Mouse (Mus musculus) intestine, embryonic 15.5 days (tissue): ENCODE data around the gene Tbk1. TPM values are rescaled to one million over a fixed set of nuclear protein-coding genes. Genes with fewer than 3 reads are reported as not detected.

ENCODE experiments used
- ATAC-seq: fragments of 200-750 bp; cut with Nextera tagmentation; 2 replicates; pipeline ENCODE4 v1.8.0; 2017; ENCODE audit warnings: moderate TSS enrichment, moderate library complexity
- H3K27ac ChIP-seq: fragments of 300-500 bp; sonication (generic); 2 replicates; pipeline ENCODE4 v1.5.1; 2015; ENCODE audit warnings: mild to moderate bottlenecking, inconsistent platforms
- H3K27me3 ChIP-seq: fragments of 300-500 bp; sonication (generic); replicated peaks from 2 replicates; pipeline ENCODE4 v1.6.1; 2015; ENCODE audit warnings: inconsistent platforms
- H3K36me3 ChIP-seq: fragments of 300-500 bp; sonication (generic); 2 replicates; pipeline ENCODE4 v1.6.1; 2015; ENCODE audit warnings: inconsistent platforms
- H3K4me1 ChIP-seq: fragments of 300-500 bp; sonication (generic); replicated peaks from 2 replicates; pipeline ENCODE4 v1.6.1; 2015; ENCODE audit warnings: inconsistent platforms
- H3K4me2 ChIP-seq: fragments of 300-500 bp; sonication (generic); replicated peaks from 2 replicates; pipeline ENCODE4 v1.6.1; 2015; ENCODE audit warnings: mild to moderate bottlenecking, inconsistent platforms
- H3K4me3 ChIP-seq: fragments of 300-500 bp; sonication (generic); replicated peaks from 2 replicates; pipeline ENCODE4 v1.5.1; 2015; ENCODE audit warnings: inconsistent platforms
- H3K9ac ChIP-seq: fragments of 300-500 bp; sonication (generic); 2 replicates; pipeline ENCODE4 v1.6.1; 2015; ENCODE audit warnings: inconsistent platforms
- H3K9me3 ChIP-seq: fragments of 300-500 bp; sonication (generic); 2 replicates; pipeline ENCODE4 v1.6.1; 2016; ENCODE audit warnings: inconsistent platforms
- WGBS: fragments of 180-500 bp; shearing (Covaris S2); methylation state at CpG from one replicate; pipeline ENCODE4 v1.1.7; 2015; 5-methylcytosine and 5-hydroxymethylcytosine counted together
- polyA plus RNA-seq: library from polyadenylated mRNA; unstranded; fragments of >200 nt; fragmentation: Nextera tagmentation; extraction: Ambion mirVana; gene quantifications from 2 replicates; pipeline ENCODE4 v1.2.1, GENCODE M21; 2015

The Tbk1 gene
- polyA plus RNA-seq, 1 experiment from 2014 or later, result 35.1 TPM

DNA sequence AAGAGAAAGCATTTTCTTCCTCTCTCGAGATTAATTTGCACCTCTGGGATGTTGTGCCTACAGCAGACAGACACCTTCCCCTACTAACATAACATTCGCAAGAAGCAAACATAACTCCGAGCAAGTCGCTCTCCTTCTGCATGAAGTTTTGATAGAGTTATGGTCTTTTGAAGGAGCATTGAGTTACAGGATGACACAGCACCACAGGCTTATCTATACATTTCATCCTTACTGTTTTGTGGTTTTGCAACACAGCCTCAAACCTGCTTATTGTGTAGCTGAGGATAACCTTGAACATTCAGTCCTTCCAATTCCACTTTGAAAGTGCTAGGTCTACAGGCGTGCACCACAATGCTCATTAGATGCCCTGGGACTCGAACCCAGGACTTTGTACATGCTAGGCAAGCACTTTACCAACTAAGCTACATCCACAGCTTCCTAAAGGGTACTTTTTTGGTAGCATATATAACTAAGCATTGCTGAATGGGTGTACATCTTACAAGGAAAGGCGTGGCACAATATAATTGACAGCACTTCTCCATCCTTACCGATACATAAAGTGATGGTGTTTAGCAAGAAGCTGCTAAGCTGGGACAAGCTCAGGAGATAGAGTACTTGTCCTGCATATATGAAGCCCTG, 56.1 kb downstream of the Tbk1 start:
- Histone ChIP-seq H3K9me3 (no peaks in the 10 kb centered on the region), H3K36me3 (no peaks in the 10 kb centered on the region), H3K27ac (no peak overlapping the region), H3K9ac (no peak overlapping the region), H3K4me3 (no peak overlapping the region), H3K4me1 (0 out of 2 replicates have a peak, but pooled peaks cover 3% of the 10 kb centered on the region), H3K4me2 (no peak overlapping the region), H3K27me3 (no peaks in the 10 kb centered on the region)
- 86% methylated on average over 8 of the region's 8 CpGs for WGBS
- ATAC-seq, result no peak

- 95% methylated on average over 1 of the region's 1 CpGs for WGBS
- no peaks in the 10 kb centered on the region for H3K27me3 ChIP-seq
- H3K36me3 ChIP-seq, result no peaks in the 10 kb centered on the region
- no peak for ATAC-seq
- H3K9me3 ChIP-seq, result no peaks in the 10 kb centered on the region
- no peak overlapping the region for H3K4me3 ChIP-seq
- no peak overlapping the region for H3K27ac ChIP-seq
- no peak overlapping the region for H3K9ac ChIP-seq
- 0 out of 2 replicates have a peak, but pooled peaks cover 3% of the 10 kb centered on the region for H3K4me1 ChIP-seq
- no peak overlapping the region for H3K4me2 ChIP-seq
These were observed 57.3 kb downstream of the Tbk1 start for GRCm38 (mm10) chr10:121529261-121529660.

DNA sequence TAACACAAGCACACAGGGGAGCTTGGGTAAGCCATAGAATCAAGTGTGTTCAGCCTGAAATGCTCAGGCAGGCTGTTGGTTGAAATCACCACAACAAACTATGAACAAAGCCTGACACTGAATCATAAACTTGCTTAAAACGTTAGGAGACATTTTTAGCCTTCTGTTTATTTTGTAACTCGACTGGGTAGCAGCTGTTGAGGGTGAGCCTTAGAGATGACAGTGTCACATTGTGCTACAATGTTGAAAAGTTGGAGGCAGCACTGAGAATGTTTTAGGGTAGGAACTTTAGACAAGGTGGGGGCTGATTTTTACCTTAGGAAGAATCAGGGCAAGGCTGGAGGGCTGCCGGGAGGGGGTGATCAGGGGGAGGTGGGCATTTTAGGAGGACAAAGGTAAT, 58.1 kb downstream of the Tbk1 start:
- WGBS, result 56% methylated on average over 3 of the region's 3 CpGs
- Histone ChIP-seq H3K27ac (no peak overlapping the region), H3K9ac (no peak overlapping the region), H3K9me3 (no peaks in the 10 kb centered on the region), H3K4me1 (0 out of 2 replicates have a peak, but pooled peaks cover 3% of the 10 kb centered on the region), H3K36me3 (no peaks in the 10 kb centered on the region), H3K4me2 (no peak overlapping the region), H3K4me3 (no peak overlapping the region), H3K27me3 (no peaks in the 10 kb centered on the region)
- no peak for ATAC-seq

DNA sequence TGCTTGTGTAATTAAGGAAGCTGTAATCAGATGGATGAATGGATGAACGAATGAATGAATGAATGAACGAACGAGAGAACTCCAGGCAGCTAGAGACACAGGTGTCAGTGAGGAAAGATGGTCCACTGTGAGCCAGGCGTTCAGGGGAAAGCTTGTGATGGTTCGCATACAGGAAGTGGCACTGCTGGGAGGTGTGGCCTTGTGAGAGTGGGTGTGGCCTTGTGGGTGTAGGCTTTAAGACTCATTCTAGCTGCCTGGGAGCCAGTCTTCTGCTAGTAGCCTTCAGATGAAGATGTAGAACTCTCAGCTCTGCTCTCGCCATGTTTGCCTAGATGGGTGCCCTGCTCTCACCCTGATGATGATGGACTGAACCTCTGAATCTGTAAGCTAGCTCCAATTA, 59.5 kb downstream of the Tbk1 start:
- H3K4me2 ChIP-seq, result no peak overlapping the region
- no peak for ATAC-seq
- no peaks in the 10 kb centered on the region for H3K36me3 ChIP-seq
- no peak overlapping the region for H3K9ac ChIP-seq
- WGBS, result 87% methylated on average over 6 of the region's 6 CpGs
- no peak overlapping the region for H3K27ac ChIP-seq
- no peaks in the 10 kb centered on the region for H3K4me1 ChIP-seq
- H3K9me3 ChIP-seq, result no peaks in the 10 kb centered on the region
- H3K4me3 ChIP-seq, result no peak overlapping the region
- H3K27me3 ChIP-seq, result no peaks in the 10 kb centered on the region

GRCm38 (mm10) chr10:121520923-121521585, 65.5 kb downstream of the Tbk1 start:
- Histone ChIP-seq H3K9ac (no peak overlapping the region), H3K4me2 (no peak overlapping the region), H3K4me3 (no peak overlapping the region), H3K4me1 (peaks cover 7% of the 10 kb centered on the region), H3K27ac (no peak overlapping the region), H3K27me3 (no peaks in the 10 kb centered on the region), H3K36me3 (no peaks in the 10 kb centered on the region), H3K9me3 (no peaks in the 10 kb centered on the region)
- 30% methylated on average over 12 of the region's 12 CpGs for WGBS
- ATAC-seq, result peak; percentile 86

GRCm38 (mm10) chr10:121519710-121520109, 66.9 kb downstream of the Tbk1 start:
- H3K27ac ChIP-seq, result no peak overlapping the region
- ATAC-seq, result no peak
- WGBS, result 63% methylated on average over 2 of the region's 2 CpGs

DNA sequence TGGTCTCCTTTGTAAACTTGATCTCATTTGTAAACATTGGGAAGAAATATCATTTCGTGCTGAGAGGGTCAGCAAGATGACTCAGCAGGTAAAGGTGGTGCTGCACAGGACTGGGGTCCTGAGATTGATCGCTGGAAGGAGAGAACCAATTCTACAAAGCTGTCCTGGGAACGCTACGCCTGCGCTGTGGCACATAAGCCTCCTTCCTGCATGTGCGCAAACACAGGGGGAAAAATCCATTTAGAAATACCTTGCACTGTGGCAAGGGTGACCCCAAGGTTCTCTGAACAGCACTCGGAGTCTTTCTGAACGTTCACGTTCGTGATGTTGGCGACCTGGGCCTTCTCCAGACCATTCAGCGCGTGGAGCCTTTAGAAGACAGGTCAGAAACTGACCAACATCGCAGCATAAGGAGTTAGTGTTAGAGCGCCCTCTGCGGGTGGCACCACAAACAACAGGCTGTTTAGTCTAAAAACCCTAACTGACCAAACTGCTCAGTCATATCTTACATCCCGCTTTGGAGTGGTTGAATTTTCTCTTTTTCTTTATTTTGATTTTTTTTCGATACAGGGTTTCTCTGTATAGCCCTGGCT, 70.5 kb downstream of the Tbk1 start:
- H3K4me2 ChIP-seq, result no peak overlapping the region; the same call in 1 of the 2 replicates
- ATAC-seq, result peak; percentile 43
- peaks cover 7% of the 10 kb centered on the region for H3K4me1 ChIP-seq
- H3K4me3 ChIP-seq, result no peak overlapping the region
- H3K27ac ChIP-seq, result no peak overlapping the region
- no peak overlapping the region for H3K9ac ChIP-seq
- no peaks in the 10 kb centered on the region for H3K27me3 ChIP-seq
- no peaks in the 10 kb centered on the region for H3K9me3 ChIP-seq
- WGBS, result 24% methylated on average over 18 of the region's 18 CpGs
- no peaks in the 10 kb centered on the region for H3K36me3 ChIP-seq

More at GRCm38 (mm10) chr10:121519710-121520109, 66.9 kb downstream of the Tbk1 start:
- Histone ChIP-seq H3K4me3 (no peak overlapping the region), H3K27me3 (no peaks in the 10 kb centered on the region), H3K9ac (no peak overlapping the region), H3K36me3 (no peaks in the 10 kb centered on the region), H3K4me2 (no peak overlapping the region), H3K4me1 (peaks cover 9% of the 10 kb centered on the region), H3K9me3 (no peaks in the 10 kb centered on the region)

GRCm38 (mm10) chr10:121509751-121510643, 76.6 kb downstream of the Tbk1 start:
- peak overlapping the region; percentile 73 for H3K27ac ChIP-seq
- no peaks in the 10 kb centered on the region for H3K27me3 ChIP-seq
- peaks cover 28% of the 10 kb centered on the region for H3K4me1 ChIP-seq
- H3K9ac ChIP-seq, result peak overlapping the region; percentile 9; the same call in 1 of the 2 replicates
- H3K4me2 ChIP-seq, result peak overlapping the region; percentile 54
- no peaks in the 10 kb centered on the region for H3K9me3 ChIP-seq
- WGBS, result 20% methylated on average over 24 of the region's 24 CpGs
- no peaks in the 10 kb centered on the region for H3K36me3 ChIP-seq
- ATAC-seq, result peak; percentile 82
- peak overlapping the region; percentile 6; the same call in 1 of the 2 replicates for H3K4me3 ChIP-seq

GRCm38 (mm10) chr10:121507755-121508544, 78.6 kb downstream of the Tbk1 start:
- peaks cover 31% of the 10 kb centered on the region for H3K4me1 ChIP-seq
- H3K27me3 ChIP-seq, result no peaks in the 10 kb centered on the region
- H3K9me3 ChIP-seq, result no peaks in the 10 kb centered on the region
- WGBS, result 87% methylated on average over 16 of the region's 16 CpGs
- H3K4me3 ChIP-seq, result no peak overlapping the region
- no peak overlapping the region for H3K4me2 ChIP-seq
- H3K9ac ChIP-seq, result no peak overlapping the region
- H3K36me3 ChIP-seq, result no peaks in the 10 kb centered on the region
- ATAC-seq, result no peak
- H3K27ac ChIP-seq, result no peak overlapping the region

DNA sequence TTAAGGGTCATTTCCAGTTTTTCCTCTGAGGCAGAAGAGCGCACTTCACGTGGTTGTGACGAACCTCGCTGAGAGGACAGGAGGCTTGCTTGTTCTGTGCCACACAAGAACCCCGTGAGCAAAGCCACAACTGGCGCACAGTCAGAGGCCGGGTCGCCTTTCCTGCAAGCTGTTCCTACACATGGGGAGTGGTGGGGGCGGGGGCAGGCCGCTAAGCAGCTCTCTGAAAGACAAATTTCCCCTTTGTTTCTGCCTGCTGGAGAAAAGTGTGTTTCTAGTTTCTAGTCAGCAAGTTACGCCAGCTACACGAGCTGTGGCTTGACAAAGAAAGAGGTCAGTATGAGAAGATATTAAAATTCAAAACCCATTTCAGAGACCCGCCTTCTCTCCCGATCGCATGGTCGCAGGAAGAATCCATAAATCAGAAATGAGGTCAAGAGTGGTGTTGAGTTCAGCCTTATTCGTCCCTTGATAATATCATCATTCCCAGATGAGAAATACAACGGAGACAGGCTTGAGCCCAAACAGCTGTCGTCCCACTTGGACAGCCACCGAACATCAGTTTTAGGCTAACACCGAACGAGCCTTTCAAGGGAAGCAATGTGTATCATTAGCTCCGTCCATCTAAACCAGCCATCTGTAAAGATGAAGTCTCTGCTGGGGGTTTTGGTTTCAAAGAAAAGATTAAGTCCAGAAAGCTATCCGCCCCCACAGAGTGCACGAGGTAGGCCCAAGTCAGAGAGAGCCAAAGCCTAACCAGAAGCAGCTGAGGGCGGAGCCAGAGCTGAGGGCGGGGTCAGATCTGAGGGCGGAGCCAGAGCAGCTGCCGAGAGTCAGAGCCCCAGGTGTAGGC, 79.6 kb downstream of the Tbk1 start:
- Histone ChIP-seq H3K4me3 (no peak overlapping the region), H3K9ac (peak overlapping the region; percentile 1; the same call in 1 of the 2 replicates), H3K27ac (peak overlapping the region; percentile 81), H3K4me1 (peaks cover 31% of the 10 kb centered on the region), H3K36me3 (no peaks in the 10 kb centered on the region), H3K27me3 (no peaks in the 10 kb centered on the region), H3K9me3 (no peaks in the 10 kb centered on the region), H3K4me2 (peak overlapping the region; percentile 34)
- 34% methylated on average over 29 of the region's 29 CpGs for WGBS
- ATAC-seq, result peak; percentile 46; the same call in 1 of the 2 replicates

DNA sequence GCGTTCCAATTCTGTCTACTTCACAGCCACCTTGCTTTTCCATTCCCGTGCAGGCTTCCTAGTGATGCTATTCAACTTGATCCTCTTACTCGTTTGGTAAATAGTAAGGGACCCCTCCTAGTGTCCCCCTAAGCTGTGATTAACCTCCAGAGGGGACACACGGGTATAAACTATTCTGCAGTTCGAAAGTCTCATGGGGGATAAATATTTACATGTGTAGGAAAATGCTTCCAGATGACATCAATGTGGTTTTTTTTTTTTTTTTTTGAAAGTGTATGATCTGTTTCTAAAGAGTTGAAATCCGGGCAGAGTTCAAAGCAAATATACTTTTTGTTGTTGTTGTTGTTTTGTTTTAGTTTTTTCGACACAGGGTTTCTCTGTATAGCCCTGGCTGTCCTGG, 80.7 kb downstream of the Tbk1 start:
- H3K36me3 ChIP-seq, result no peaks in the 10 kb centered on the region
- H3K4me2 ChIP-seq, result peak overlapping the region; percentile 66
- ATAC-seq, result no peak
- 53% methylated on average over 7 of the region's 7 CpGs for whole genome bisulfite sequencing
- no peak overlapping the region for H3K4me3 ChIP-seq
- no peaks in the 10 kb centered on the region for H3K27me3 ChIP-seq
- peaks cover 31% of the 10 kb centered on the region for H3K4me1 ChIP-seq
- H3K9me3 ChIP-seq, result no peaks in the 10 kb centered on the region
- H3K9ac ChIP-seq, result no peak overlapping the region
- peak overlapping the region; percentile 76 for H3K27ac ChIP-seq
